Mouse (Mus musculus) cerebellum, adult 8-10 months (tissue): Measurements from ENCODE around the gene Trim2.

ENCODE experiments used
- DNase-seq: peaks from one replicate; pipeline ENCODE4 v3.0.0; 2022

The Trim2 gene

DNA sequence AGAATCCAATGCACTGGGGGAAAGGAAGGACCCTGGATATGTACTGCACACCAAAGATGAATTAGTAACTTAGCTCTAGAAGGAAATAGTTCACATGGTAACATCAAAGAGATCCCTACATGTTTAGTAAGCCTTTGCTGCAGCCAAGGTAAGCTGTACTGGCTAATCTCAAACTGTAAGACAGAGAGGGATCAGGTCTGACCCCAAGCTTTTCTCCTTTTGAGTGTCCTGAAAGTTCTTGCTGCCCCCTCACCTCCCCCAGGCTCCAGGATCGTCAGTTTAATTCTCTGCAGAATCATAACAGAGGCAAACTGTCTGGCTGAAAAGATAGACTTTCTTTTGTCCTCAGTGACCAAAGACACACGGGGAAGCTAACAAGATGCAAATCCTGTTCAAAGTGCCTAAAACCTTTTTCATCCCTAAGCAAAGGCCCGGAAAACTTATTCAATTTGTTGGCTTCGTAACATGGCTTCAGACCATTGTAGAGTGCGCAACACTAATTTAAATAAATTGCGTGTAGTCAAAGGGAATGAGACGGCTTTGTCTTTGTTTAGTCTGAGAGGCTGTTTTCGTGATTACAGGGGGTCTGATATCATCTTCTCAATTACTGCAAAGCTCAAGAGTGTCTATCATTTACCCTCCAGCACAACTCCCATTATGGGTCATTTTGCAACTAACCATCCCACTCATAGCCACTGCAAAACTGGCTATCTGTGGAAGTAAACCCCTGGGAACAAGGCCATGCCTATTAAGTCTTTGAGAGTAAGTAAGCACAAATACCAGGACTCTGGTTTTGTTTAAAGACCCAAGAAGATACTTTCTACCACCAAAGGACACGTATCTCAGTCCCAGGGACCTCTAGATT lies 52.8 kb downstream of the Trim2 start:
- DNase-seq, result no peak

DNA sequence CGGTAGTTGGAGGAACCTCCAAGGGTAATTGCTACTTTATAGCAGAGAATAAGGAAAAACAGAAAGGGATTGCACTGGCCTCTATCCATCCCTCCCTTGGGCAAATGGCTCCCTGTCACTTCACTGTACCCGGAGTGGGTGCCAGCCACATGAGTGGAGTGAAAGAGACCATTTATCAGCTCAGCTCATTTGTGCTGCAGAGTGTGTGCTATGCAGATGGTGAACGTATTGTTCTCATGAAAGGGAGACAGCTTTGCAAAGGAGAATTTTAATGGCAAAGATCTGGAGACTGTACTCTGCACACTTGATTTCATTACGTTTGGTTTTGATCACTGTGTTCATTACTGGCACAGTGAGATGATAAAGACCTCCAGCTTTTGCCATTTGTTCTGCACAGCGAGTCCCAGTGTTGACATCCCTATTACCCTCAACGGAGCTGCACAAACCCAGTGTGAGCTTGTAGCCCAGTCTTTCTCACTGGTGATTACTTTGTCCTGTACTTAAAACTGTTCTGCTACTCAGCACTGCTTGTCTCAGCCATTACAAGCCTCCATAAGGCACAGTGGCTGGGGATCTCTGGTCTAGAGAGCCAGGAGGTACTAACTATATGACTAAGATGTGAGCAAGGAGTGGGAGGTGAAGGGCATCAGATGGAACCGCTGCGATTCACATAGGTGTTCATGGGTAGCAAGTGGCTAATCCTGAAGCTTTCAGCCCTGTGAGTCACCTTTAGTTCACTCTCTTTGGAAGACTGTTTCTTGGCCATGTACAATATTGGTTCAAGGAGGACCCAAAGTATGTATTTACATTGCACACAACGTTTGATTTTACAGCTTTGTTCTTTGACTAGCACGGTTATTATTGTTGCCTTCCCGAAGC lies 53.7 kb downstream of the Trim2 start:
- no peak for DNase-seq

DNA sequence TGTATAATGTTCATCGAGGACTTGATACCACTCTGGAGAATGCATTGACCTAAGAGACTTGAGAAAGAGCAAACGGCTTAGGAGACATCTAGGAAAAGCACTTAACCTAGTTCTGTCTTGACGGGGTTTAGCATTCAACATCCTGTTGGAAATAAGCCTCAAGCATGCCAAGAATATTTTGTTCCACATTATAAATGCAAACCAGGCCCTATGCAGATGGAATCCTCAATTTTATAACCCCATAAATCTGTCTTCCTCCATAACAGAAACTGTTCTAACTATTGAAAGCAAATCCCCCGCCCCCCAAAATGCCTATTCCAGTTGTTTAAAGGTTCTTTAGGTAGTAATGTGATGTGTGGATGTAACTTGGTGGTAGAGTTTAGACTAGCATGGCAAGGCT lies 55.0 kb downstream of the Trim2 start:
- no peak for DNase-seq

DNA sequence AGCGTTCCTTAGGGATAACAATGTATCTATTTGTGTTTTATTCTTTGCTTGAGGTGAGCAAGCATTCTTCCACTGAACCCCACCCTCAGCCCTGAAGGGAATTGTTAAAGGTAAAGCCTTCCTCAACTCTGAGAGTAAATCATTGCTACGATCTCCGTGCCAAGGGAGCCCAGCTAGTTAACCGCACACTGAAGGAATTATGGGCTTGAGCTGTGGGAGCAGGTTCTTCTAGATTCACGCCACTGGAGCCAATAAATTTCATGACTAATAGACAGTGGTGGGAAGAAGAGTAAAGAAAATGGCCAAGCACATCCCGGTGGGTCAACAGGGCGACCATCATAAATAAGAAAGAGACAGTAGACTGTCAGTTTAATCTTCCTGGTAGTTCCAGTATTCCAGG lies 56.4 kb downstream of the Trim2 start:
- no peak for DNase-seq

DNA sequence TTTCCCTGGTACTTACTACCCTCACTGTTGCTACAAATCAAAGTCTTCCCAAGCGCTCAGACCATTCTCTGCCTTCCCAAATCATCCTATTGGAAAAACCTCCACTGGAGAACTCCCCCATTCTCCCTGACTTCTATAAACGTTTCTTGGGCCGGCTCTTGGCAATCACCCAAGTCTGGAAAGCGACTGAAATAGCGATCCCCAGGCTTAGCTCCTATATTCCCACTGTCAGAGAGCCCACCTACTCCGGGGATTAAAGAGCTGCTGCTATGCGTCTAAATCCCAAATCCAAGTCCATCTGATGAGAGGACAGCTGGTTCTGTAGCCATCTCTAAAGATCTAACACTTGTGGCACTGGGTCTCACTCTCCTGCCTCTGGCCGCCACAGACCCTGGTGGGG lies 58.9 kb downstream of the Trim2 start:
- DNase-seq, result no peak

DNA sequence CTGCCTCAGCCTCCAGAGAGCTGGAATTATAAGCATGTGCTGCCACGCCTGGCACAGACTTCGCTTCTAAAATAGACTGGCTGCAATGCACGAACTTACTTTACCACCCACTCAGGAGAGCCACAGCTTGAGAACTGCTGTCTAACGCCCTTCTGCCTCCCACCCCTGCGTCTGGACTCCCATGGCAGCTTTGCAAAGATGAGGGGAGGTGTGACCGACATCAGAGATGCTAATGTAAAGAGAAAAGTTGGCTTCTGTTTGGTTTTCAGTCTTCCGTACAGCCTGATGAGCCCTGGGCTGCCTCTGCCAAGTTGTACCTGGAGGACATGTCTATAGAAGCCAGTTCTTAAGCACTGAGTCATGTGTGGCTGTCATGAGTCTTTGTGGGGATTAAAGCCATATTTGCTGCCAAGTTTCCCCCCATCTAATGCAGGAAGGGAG lies 60.2 kb downstream of the Trim2 start:
- DNase-seq, result no peak

DNA sequence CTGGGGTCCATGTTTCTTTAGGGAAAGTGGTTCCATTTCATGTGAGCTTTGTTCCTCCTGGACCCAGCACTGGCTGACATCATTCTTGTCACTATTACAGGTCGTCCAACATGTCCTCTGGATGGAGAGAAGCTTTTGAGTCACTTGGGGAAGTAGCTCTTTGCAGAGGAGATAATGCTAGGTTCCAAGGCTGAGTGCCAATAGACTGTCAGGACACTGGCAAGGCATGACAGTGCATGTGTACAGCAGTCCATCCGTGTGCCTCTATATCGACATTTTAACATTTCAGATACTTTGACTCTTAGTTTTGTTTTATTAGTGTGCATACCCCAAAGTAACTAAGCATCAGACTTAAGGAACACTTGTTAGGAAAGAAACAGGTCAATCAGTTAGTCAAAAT lies 63.6 kb downstream of the Trim2 start:
- DNase-seq, result no peak

DNA sequence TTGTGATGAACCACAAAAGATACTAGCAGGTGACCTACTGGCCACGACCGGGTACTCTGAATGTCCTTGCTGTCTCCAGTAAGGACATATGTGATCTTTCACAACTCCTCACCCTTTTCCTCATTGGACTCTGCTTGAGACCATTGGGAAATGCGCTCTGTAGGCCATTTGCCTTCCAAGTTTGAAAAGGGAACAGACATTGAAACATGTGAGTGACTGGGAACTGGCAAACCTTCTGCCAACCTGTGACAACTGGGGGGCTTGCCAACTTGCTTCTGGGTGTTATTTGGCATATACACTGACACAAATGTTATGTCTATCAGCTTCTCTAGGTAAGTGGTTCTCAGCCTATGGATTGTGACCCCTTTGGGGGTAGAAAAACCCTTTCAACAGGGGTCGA lies 64.2 kb downstream of the Trim2 start:
- no peak for DNase-seq

DNA sequence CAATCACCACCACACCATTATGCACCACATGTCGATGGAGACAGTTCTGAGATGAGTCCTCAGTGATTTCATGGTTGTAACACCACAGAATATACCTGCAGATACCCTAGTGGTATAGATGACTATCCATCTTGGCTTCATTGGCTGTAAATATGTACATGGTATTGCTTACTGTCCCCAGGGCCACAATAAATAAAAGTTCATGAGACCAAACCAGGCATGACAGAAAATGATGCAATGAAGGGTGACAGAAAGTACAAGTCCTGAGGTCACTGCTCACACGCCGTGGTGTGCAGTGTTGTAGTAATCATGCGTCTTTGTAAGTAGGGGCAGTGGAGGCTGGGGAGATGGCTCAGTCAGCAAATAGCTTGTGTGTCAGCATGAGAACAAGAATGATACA lies 65.6 kb downstream of the Trim2 start:
- no peak for DNase-seq

DNA sequence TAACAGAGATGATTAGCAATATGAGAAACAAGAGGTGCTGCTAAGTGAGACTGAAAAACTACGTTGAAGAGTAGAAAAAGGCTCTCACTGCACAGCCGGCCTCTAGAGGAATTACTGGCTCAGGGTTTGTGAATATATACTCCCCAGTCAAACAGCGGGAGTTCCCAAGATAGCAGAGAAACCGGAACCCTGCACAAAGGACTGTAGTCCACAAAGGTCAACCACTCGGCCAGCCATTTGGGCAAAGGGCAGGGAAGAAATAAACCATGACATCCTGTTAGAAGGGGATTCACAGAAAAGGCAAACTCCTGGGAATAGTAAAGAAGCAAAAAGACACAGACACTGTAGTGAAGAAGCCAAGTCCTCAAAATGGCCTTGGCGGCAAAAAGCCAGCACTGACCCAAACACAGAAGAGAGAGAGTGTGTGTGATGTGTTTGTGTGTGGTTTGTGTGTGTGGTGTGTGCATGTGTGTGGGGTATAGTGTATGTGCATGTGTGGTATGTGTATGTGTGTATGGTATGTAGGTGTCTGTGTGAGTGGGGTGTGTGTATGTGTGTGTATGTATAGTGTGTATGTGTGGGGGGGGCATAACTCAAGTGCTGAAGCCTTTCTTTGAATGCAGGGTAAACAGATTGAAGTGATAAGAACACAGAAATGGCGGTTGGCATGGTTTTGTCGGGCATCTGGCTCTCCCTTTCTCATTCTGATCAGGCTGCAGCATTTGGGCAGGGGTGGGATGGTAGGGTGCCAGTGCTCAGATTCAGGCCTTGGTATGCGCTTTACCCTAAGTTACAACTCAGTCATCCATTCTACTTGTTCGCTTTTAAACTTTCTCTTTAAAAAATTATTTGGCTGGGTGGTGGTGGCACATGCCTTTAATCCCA lies 71.0 kb downstream of the Trim2 start:
- no peak for DNase-seq

DNA sequence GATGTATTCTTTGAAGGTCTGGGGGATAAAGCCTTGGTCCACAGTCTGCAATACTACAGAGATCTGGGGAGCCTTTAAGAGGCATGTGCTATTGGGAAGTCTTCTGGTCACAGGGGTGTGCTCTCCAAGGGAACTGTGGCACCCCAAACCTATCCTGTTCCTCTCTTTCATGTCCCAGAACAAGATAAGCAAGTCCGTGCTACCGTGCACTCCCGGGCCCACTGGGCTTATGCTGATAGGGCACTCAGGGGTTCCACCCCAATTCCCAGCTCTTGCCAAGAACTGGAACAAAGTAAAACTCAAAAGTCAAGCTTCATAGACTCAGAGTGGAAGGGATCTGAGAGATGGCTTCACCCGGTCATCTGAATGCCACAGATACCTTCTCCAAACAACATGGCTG lies 72.1 kb downstream of the Trim2 start:
- DNase-seq, result no peak

DNA sequence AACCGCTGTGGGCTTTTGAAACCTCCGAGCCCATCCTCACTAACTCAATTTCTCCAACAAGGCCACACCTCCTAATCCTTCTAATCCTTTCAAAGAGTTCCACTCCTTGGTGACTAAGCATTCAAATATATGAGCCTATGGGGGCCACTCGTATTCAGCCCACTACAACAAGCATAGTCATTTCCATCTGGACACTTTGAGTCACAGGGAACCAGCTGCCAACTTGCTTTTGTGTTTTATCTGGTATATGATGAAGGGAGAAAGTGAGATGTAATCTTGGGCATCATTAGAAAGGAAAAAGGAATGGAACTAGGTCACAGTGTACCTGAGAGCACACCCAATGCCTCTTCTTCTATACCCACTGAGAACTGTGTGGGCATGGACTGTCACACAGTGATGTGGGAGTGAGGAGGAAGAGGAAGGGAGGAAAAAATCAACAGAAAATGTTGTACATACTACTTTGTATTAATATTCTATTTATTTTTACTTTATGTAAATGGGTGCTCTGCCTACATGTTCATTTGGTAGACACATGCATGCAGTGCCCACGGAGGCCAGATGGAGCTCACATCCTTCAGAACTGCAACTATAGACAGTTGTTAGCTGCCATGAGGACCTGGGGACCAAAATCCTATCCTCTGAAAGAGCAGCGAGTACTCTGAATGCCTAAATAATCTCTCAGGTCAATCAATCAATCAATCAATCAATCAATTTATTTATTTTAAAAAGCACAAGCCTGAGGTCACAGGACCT lies 72.8 kb downstream of the Trim2 start:
- DNase-seq, result no peak

DNA sequence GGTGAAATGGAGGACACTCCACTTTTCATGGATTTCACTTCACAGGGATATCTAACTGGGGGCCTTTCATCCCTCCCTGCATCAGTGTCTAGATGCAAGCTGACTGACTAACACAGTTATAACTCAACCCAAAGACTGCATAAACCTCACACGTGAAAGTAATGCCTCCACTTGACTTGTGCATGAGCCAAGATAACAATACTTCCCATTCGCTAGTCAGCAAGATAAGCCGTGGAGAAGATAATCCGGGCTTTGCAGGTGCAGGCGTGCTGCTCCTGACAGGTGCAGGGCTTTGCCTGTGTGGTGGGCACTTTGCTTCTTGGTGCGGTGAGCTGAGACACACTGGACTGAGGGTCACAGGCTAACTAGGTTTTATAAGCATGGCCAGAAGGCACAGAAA lies 74.4 kb downstream of the Trim2 start:
- no peak for DNase-seq

DNA sequence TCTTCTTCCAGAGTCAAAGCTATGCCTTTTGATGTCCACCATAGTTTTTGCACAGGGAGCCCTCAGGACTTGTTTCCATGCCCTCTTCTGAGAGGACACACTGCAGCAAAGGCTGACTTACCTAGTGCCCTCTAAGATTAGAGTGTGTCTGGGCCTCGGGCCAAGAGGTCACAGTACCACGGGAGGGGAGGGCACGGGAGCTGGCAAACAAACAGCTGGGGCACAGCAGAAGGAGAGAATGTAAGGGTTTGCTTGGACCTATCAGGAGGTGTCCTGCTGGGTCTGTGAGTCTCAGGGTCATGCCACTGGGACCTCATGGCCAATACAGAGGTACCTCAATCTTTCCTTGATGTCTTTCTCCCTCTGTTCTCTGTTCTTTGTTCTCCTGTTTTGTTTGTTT lies 75.7 kb downstream of the Trim2 start:
- no peak for DNase-seq

DNA sequence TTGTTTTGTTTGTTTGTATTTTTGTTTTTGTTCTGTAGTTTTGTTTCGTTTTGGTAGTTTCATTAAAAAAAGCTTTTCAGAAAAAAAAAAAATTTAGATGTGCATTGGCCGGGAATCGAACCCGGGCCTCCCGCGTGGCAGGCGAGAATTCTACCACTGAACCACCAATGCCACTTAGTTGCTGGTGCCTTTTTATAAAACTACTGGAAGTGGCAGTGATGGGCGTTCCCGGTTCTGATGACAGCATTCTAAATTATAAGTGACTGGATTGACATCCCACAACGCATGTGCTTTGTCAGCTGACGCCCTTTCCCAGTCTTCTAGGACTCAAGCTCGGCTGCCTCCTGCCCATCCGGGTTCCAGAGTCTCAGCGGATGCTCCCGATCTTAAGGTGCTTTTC lies 77.8 kb downstream of the Trim2 start:
- DNase-seq, result peak; percentile 46

DNA sequence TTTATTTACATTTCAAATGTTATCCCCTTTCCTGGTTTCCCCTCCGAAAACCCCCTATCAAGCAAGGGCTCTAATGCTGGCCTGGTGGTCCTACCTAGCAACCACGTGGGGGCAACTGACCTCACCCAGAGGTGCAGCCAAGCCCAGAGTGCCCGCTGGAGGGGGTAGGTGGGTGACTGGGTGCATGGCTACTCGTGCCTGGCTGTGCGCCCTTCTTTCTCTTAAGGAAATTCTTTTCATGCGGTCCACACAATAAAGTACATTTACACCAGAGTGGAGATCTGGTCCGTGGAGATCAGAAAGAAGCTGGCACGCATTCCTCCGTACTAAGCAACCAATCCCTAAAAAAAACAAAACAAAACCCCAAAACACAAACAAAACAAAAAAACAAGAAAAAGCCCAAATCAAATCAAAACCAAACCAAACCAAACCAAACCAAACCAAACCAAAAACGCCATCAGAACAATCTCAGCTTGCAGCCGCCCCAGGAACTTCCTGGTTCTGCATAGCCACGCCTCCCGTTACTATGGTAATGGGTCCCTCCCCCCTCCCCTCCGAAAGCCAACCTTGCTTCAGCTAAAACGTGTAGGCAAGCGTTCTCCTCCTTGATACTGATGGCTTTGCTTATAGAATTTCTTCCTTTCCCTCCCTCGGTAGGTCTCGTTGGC lies 78.3 kb downstream of the Trim2 start:
- DNase-seq, result peak; percentile 45

DNA sequence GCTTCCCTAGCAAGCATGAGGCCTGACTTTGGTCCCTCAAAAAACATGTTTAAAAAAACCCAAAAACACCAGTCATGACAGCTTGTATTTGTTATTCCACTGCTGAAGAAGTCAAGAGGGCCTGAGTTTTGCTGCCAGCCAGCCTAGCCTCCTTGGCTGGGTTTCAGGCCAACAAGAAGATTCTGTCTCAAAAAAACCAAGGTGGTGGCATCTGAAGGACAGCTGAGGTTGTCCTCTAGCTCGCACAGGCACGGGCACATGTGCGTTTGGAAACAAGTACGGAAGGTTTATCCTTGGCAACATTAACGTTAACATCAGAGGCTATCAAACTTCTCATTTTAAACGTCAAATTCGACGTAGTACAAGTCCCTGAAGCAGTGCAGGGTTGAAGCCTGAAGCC lies 79.0 kb downstream of the Trim2 start:
- DNase-seq, result no peak

DNA sequence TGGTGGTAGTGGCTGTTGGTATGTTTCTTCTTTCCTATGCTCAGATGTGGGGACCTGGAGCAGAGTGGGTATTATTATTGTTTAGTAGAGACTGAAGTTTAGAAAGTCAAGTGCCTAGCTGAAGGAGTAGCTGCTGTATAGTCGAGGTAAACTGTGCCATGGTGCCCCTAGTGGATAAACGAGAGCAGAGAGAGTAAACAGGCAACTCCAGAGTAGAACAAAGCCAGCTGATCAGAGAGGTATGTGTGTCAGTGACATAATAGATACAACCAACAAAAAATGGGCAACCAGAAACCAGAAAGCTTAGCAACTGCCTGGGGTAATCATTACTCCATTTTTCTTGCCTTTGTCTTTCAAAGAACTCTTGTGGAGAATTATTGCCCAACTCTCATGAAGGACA lies 81.7 kb downstream of the Trim2 start:
- DNase-seq, result no peak

DNA sequence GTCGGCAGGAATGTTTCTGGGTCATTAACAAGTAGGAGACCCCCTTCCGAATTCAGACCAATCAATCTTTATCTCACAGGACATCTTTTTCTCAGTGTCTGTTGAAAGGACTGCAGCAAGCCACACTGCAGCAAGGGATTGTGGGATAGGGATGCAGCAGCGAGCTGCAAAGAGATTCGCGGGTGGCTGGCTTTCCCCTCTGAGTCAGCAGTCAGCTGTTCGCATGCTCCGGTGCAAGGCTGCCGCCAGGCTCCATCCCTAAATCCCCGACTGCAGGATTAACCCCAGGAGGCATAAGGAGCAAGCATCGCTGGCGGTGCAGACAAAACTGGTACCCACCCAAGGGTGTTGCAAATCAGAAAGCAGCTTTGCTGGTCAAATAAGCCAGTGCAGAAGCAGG lies 85.9 kb downstream of the Trim2 start:
- DNase-seq, result peak; percentile 74

DNA sequence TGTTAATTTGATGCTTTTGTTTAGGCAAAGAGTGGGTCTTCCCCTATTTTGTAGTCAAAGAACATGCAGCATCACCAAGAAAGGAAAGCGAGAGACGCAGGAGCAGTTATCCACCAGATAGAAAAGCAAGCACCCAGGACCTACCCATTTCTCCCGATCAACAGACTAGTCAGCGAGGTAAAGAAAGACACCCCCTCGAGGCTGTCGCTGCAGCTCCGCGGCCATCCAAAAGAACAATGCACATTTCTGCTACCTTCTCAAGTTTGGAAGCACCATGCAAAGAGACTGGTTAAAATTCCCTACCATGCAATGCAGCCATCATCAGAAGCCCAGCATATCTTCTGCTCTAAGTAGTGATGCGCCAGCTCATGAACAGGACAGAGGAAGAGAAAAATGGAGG lies 86.4 kb downstream of the Trim2 start:
- DNase-seq, result no peak

DNA sequence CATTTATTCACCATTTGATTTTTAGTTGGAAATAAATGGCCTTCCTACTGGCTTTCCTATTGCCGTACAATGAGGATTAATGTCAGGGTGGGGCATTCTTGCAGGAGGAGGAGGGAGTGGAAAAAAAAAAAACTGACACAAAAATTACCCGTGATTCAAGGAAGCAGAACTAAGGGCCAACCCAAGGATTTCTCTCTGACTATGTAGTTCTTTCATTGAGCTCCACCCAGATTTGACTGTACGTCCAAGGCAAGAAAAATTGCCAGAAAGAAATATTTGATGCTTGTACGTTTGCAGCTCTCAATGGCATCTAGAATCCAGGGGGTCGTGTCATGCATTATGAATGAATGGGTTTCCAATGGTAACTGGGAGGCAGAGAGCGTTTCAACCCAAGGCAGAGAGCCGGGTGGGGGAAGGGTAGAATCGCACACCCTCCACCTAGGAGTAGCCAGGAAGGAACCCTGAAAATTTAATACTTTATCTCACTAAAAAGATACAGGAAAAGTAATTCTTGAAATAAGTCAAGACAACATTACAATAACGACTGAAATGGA lies 86.9 kb downstream of the Trim2 start:
- peak; percentile 42 for DNase-seq
